Mouse (Mus musculus) G1E (cell line): ENCODE measurements around the gene Bcap31. TPM values are rescaled to one million over a fixed set of nuclear protein-coding genes. Genes with fewer than 3 reads are reported as not detected.

Experiments
- polyA plus RNA-seq: library from polyadenylated mRNA; stranded (reverse); fragments of >175 nt; gene quantifications from 2 replicates; pipeline ENCODE4 v1.2.3, GENCODE M21; 2012
- total RNA-seq, 2 experiments: library from RNA; stranded (forward) in 1 of 2; stranded (reverse) in 1 of 2; fragments of 200-1000 nt in 1 of 2; fragments of >200 nt in 1 of 2; fragmentation: Nextera tagmentation in 1 of 2; gene quantifications; 2 replicates each; pipeline ENCODE4 v1.2.3; 2014 to 2017

Bcap31 gene
- total and polyA plus RNA-seq, 3 experiments, result 16.0 to 215 (median 98.4) TPM

Other genes with a start within 250 kb of the Bcap31 start
- not detected in 2 replicates for gene Bgn, start 232.6 kb downstream of the Bcap31 start, total RNA-seq (2014; fragmentation: Nextera tagmentation)
- 0.17 TPM in 1 of 2 replicates, not detected in the other for gene Bgn, start 232.6 kb downstream of the Bcap31 start, total RNA-seq (2017)
- gene Bgn, start 232.6 kb downstream of the Bcap31 start, polyA plus RNA-seq, result not detected in 2 replicates
- gene Atp2b3, start 213.1 kb downstream of the Bcap31 start, total RNA-seq (2014; fragmentation: Nextera tagmentation), result not detected in 2 replicates
- gene Atp2b3, start 213.1 kb downstream of the Bcap31 start, total RNA-seq (2017), result not detected in 2 replicates
- gene Atp2b3, start 213.1 kb downstream of the Bcap31 start, polyA plus RNA-seq, result not detected in 2 replicates
- gene Dusp9, start 76.8 kb downstream of the Bcap31 start, total RNA-seq (2014; fragmentation: Nextera tagmentation), result not detected in 2 replicates
- gene Dusp9, start 76.8 kb downstream of the Bcap31 start, total RNA-seq (2017), result 0.16 and 0.23 TPM in 2 replicates
- 0.23 and 0.24 TPM in 2 replicates for gene Dusp9, start 76.8 kb downstream of the Bcap31 start, polyA plus RNA-seq
- not detected in 2 replicates for gene Pnck, start 56.1 kb downstream of the Bcap31 start, total RNA-seq (2014; fragmentation: Nextera tagmentation)
- not detected in 2 replicates for gene Pnck, start 56.1 kb downstream of the Bcap31 start, total RNA-seq (2017)
- not detected in 2 replicates for gene Pnck, start 56.1 kb downstream of the Bcap31 start, polyA plus RNA-seq
- 4.1 and 6.1 TPM in 2 replicates for gene Slc6a8, start 43.0 kb downstream of the Bcap31 start, total RNA-seq (2014; fragmentation: Nextera tagmentation)
- gene Slc6a8, start 43.0 kb downstream of the Bcap31 start, total RNA-seq (2017), result 9.9 and 12.7 TPM in 2 replicates
- gene Slc6a8, start 43.0 kb downstream of the Bcap31 start, polyA plus RNA-seq, result 1.6 and 2.1 TPM in 2 replicates
- 15.8 and 17.1 TPM in 2 replicates for gene Abcd1, start 422 bp upstream of the Bcap31 start, total RNA-seq (2014; fragmentation: Nextera tagmentation)
- 6.3 and 7.0 TPM in 2 replicates for gene Abcd1, start 422 bp upstream of the Bcap31 start, total RNA-seq (2017)
- 17.6 and 19.4 TPM in 2 replicates for gene Abcd1, start 422 bp upstream of the Bcap31 start, polyA plus RNA-seq
- gene Plxnb3, start 40.9 kb upstream of the Bcap31 start, total RNA-seq (2014; fragmentation: Nextera tagmentation), result not detected in 2 replicates
- gene Plxnb3, start 40.9 kb upstream of the Bcap31 start, total RNA-seq (2017), result 0.93 and 0.98 TPM in 2 replicates
- 0.02 TPM in 1 of 2 replicates, not detected in the other for gene Plxnb3, start 40.9 kb upstream of the Bcap31 start, polyA plus RNA-seq
- gene Srpk3, start 58.2 kb upstream of the Bcap31 start, total RNA-seq (2014; fragmentation: Nextera tagmentation), result not detected in 2 replicates
- 0.44 TPM in 1 of 2 replicates, not detected in the other for gene Srpk3, start 58.2 kb upstream of the Bcap31 start, total RNA-seq (2017)
- gene Srpk3, start 58.2 kb upstream of the Bcap31 start, polyA plus RNA-seq, result not detected in 2 replicates
- gene Idh3g, start 70.7 kb upstream of the Bcap31 start, total RNA-seq (2014; fragmentation: Nextera tagmentation), result 378 and 393 TPM in 2 replicates
- gene Idh3g, start 70.7 kb upstream of the Bcap31 start, total RNA-seq (2017), result 179 and 187 TPM in 2 replicates
- gene Idh3g, start 70.7 kb upstream of the Bcap31 start, polyA plus RNA-seq, result 27.0 and 37.5 TPM in 2 replicates
- gene Ssr4, start 70.9 kb upstream of the Bcap31 start, total RNA-seq (2014; fragmentation: Nextera tagmentation), result 92.3 and 120 TPM in 2 replicates
- 138 and 184 TPM in 2 replicates for gene Ssr4, start 70.9 kb upstream of the Bcap31 start, total RNA-seq (2017)
- 9.0 and 12.4 TPM in 2 replicates for gene Ssr4, start 70.9 kb upstream of the Bcap31 start, polyA plus RNA-seq
- not detected in 2 replicates for gene Pdzd4, start 108.8 kb upstream of the Bcap31 start, total RNA-seq (2014; fragmentation: Nextera tagmentation)
- 0.05 and 0.06 TPM in 2 replicates for gene Pdzd4, start 108.8 kb upstream of the Bcap31 start, total RNA-seq (2017)
- 0.04 TPM in 1 of 2 replicates, not detected in the other for gene Pdzd4, start 108.8 kb upstream of the Bcap31 start, polyA plus RNA-seq
- not detected in 2 replicates for gene Avpr2, start 175.9 kb upstream of the Bcap31 start, total RNA-seq (2014; fragmentation: Nextera tagmentation)
- not detected in 2 replicates for gene Avpr2, start 175.9 kb upstream of the Bcap31 start, total RNA-seq (2017)
- gene Avpr2, start 175.9 kb upstream of the Bcap31 start, polyA plus RNA-seq, result not detected in 2 replicates
- not detected in 2 replicates for gene L1cam, start 179.9 kb upstream of the Bcap31 start, total RNA-seq (2014; fragmentation: Nextera tagmentation)
- gene L1cam, start 179.9 kb upstream of the Bcap31 start, total RNA-seq (2017), result 0.05 TPM in 1 of 2 replicates, not detected in the other
- gene L1cam, start 179.9 kb upstream of the Bcap31 start, polyA plus RNA-seq, result 0.05 TPM in 1 of 2 replicates, not detected in the other
- gene Arhgap4, start 205.7 kb upstream of the Bcap31 start, total RNA-seq (2014; fragmentation: Nextera tagmentation), result 5.0 and 5.1 TPM in 2 replicates
- gene Arhgap4, start 205.7 kb upstream of the Bcap31 start, total RNA-seq (2017), result 2.1 and 3.8 TPM in 2 replicates
- gene Arhgap4, start 205.7 kb upstream of the Bcap31 start, polyA plus RNA-seq, result 1.5 and 1.7 TPM in 2 replicates
- 55.9 and 61.9 TPM in 2 replicates for gene Naa10, start 205.8 kb upstream of the Bcap31 start, total RNA-seq (2014; fragmentation: Nextera tagmentation)
- 85.4 and 105 TPM in 2 replicates for gene Naa10, start 205.8 kb upstream of the Bcap31 start, total RNA-seq (2017)
- 171 and 192 TPM in 2 replicates for gene Naa10, start 205.8 kb upstream of the Bcap31 start, polyA plus RNA-seq
- gene Renbp, start 214.7 kb upstream of the Bcap31 start, total RNA-seq (2014; fragmentation: Nextera tagmentation), result 39.2 and 42.7 TPM in 2 replicates
- gene Renbp, start 214.7 kb upstream of the Bcap31 start, total RNA-seq (2017), result 196 and 201 TPM in 2 replicates
- 80.1 and 139 TPM in 2 replicates for gene Renbp, start 214.7 kb upstream of the Bcap31 start, polyA plus RNA-seq